Mouse (Mus musculus) liver, embryonic 12.5 days (tissue): ENCODE results near the gene Cst13. TPM values are rescaled to one million over a fixed set of nuclear protein-coding genes. Genes with fewer than 3 reads are reported as not detected.
"Not testable (repeated sequence)": the region's sequence is repeated elsewhere in the genome, so short reads cannot be mapped to it uniquely, and the experiment has no call there.

Experiments
- ATAC-seq: fragments of 200-750 bp; cut with Nextera tagmentation; 2 replicates; pipeline ENCODE4 v1.8.0; 2017; ENCODE audit warnings: moderate number of reproducible peaks, mild to moderate bottlenecking, moderate library complexity
- H3K27ac ChIP-seq: fragments of 300-500 bp; sonication (generic); 2 replicates; pipeline ENCODE4 v1.5.1; 2016; ENCODE audit warnings: mild to moderate bottlenecking
- H3K27me3 ChIP-seq: fragments of 300-500 bp; sonication (generic); replicated peaks from 2 replicates; pipeline ENCODE4 v1.6.1; 2016; ENCODE audit warnings: mild to moderate bottlenecking, moderate library complexity
- H3K36me3 ChIP-seq: fragments of 300-500 bp; sonication (generic); 2 replicates; pipeline ENCODE4 v1.6.1; 2016; ENCODE audit warnings: mild to moderate bottlenecking, moderate library complexity
- H3K4me1 ChIP-seq: fragments of 300-500 bp; sonication (generic); 2 replicates; pipeline ENCODE4 v1.6.1; 2016
- H3K4me2 ChIP-seq: fragments of 300-500 bp; sonication (generic); 2 replicates; pipeline ENCODE4 v1.6.1; 2016; ENCODE audit warnings: mild to moderate bottlenecking, moderate library complexity
- H3K4me3 ChIP-seq: fragments of 300-500 bp; sonication (generic); 2 replicates; pipeline ENCODE4 v1.5.1; 2016; ENCODE audit warnings: mild to moderate bottlenecking, moderate library complexity
- H3K9ac ChIP-seq: fragments of 300-500 bp; sonication (generic); 2 replicates; pipeline ENCODE4 v1.6.1; 2016; ENCODE audit warnings: mild to moderate bottlenecking, moderate library complexity
- H3K9me3 ChIP-seq: fragments of 300-500 bp; sonication (generic); replicated peaks from 2 replicates; pipeline ENCODE4 v1.6.1; 2016; ENCODE audit warnings: mild to moderate bottlenecking, moderate library complexity
- WGBS: fragments of 180-500 bp; shearing (Covaris S2); methylation state at CpG from one replicate; pipeline ENCODE4 v1.1.7; 2016; ENCODE audit not compliant: insufficient replicate concordance; 5-methylcytosine and 5-hydroxymethylcytosine counted together
- polyA plus RNA-seq: library from polyadenylated mRNA; unstranded; fragments of >200 nt; fragmentation: Nextera tagmentation; extraction: Ambion mirVana; gene quantifications from 2 replicates; pipeline ENCODE4 v1.2.1, GENCODE M21; 2016

Cst13 gene
- polyA plus RNA-seq = not detected in 2 replicates

- Histone ChIP-seq H3K4me2 (no peak within 1 kb of the TSS), H3K9me3 (no peaks in the 10 kb centered on the region), H3K4me3 (no peak within 1 kb of the TSS), H3K27me3 (no peaks in the 10 kb centered on the region), H3K36me3 (no peaks in the 10 kb centered on the region), H3K9ac (no peak within 1 kb of the TSS), H3K27ac (no peak within 1 kb of the TSS), H3K4me1 (no peaks in the 10 kb centered on the region)
- ATAC-seq = no peak
Observed at GRCm38 (mm10) chr2:148819909-148820308, at the start of gene Cst13. Cst13 (plus strand) TSS chr2:148820081.

- not testable (repeated sequence) for H3K4me1 ChIP-seq, H3K27me3 ChIP-seq, ATAC-seq, H3K27ac ChIP-seq, H3K9me3 ChIP-seq, H3K4me2 ChIP-seq, H3K9ac ChIP-seq, H3K4me3 ChIP-seq, H3K36me3 ChIP-seq
- WGBS = 58% methylated on average over 4 of the region's 4 CpGs
Observed at GRCm38 (mm10) chr2:148771397-148771796, 48.5 kb upstream of the Cst13 start, which contains the start of gene Cst11. Cst11 (minus strand) TSS chr2:148771497.

- H3K9me3 ChIP-seq = no peaks in the 10 kb centered on the region
- H3K4me3 ChIP-seq = no peak within 1 kb of the TSS
- no peak for ATAC-seq
- no peak within 1 kb of the TSS for H3K4me2 ChIP-seq
- WGBS = 5% methylated on average over 1 of the region's 1 CpGs
- H3K9ac ChIP-seq = no peak within 1 kb of the TSS
- H3K27me3 ChIP-seq = no peaks in the 10 kb centered on the region
- no peaks in the 10 kb centered on the region for H3K36me3 ChIP-seq
- H3K27ac ChIP-seq = no peak within 1 kb of the TSS
- no peaks in the 10 kb centered on the region for H3K4me1 ChIP-seq
Observed at GRCm38 (mm10) chr2:148781709-148782108, 38.2 kb upstream of the Cst13 start, which contains the start of gene 8030411F24Rik. 8030411F24Rik (plus strand) TSS chr2:148782009.

GRCm38 (mm10) chr2:148789142-148789541 lies 30.7 kb upstream of the Cst13 start, which contains the start of gene Cst12:
Cst12 (plus strand) TSS chr2:148789361.
- Histone ChIP-seq H3K27me3 (no peaks in the 10 kb centered on the region), H3K4me2 (no peak within 1 kb of the TSS), H3K4me3 (no peak within 1 kb of the TSS), H3K9ac (no peak within 1 kb of the TSS), H3K27ac (no peak within 1 kb of the TSS), H3K36me3 (no peaks in the 10 kb centered on the region), H3K4me1 (no peaks in the 10 kb centered on the region), H3K9me3 (no peaks in the 10 kb centered on the region)
- 86% methylated on average over 6 of the region's 6 CpGs for WGBS
- ATAC-seq = no peak

GRCm38 (mm10) chr2:148798485-148798884 lies 21.4 kb upstream of the Cst13 start, which contains the start of gene Cst8:
Cst8 (plus strand) TSS chr2:148798785.
- Histone ChIP-seq H3K4me3 (no peak within 1 kb of the TSS), H3K36me3 (no peaks in the 10 kb centered on the region), H3K9me3 (no peaks in the 10 kb centered on the region), H3K9ac (no peak within 1 kb of the TSS), H3K27me3 (no peaks in the 10 kb centered on the region), H3K4me1 (no peaks in the 10 kb centered on the region), H3K27ac (no peak within 1 kb of the TSS), H3K4me2 (no peak within 1 kb of the TSS)
- no peak for ATAC-seq
- 60% methylated on average over 1 of the region's 1 CpGs for WGBS

- no peaks in the 10 kb centered on the region for H3K27me3 ChIP-seq
- H3K4me1 ChIP-seq = no peaks in the 10 kb centered on the region
- no peak overlapping the region for H3K27ac ChIP-seq
- no peaks in the 10 kb centered on the region for H3K36me3 ChIP-seq
- 30% methylated on average over 3 of the region's 3 CpGs for WGBS
- no peak overlapping the region for H3K4me3 ChIP-seq
- H3K9ac ChIP-seq = no peak overlapping the region
- ATAC-seq = 0 out of 2 replicates have a peak, but pooled peaks have one; percentile 13
- H3K9me3 ChIP-seq = no peaks in the 10 kb centered on the region
- H3K4me2 ChIP-seq = no peak overlapping the region
Observed at GRCm38 (mm10) chr2:148801491-148801921, 18.4 kb upstream of the Cst13 start.

- no peak for ATAC-seq
- no peaks in the 10 kb centered on the region for H3K9me3 ChIP-seq
- WGBS = 63% methylated on average over 6 of the region's 6 CpGs
- H3K4me1 ChIP-seq = no peaks in the 10 kb centered on the region
- H3K4me2 ChIP-seq = no peak overlapping the region
- no peak overlapping the region for H3K9ac ChIP-seq
- H3K36me3 ChIP-seq = no peaks in the 10 kb centered on the region
- H3K4me3 ChIP-seq = no peak overlapping the region
- H3K27ac ChIP-seq = no peak overlapping the region
- no peaks in the 10 kb centered on the region for H3K27me3 ChIP-seq
Observed at GRCm38 (mm10) chr2:148806696-148807095, 13.2 kb upstream of the Cst13 start.

- no peak overlapping the region for H3K4me3 ChIP-seq
- WGBS = 52% methylated on average over 1 of the region's 1 CpGs
- H3K9ac ChIP-seq = no peak overlapping the region
- ATAC-seq = no peak
- H3K9me3 ChIP-seq = no peaks in the 10 kb centered on the region
- H3K27me3 ChIP-seq = no peaks in the 10 kb centered on the region
- H3K4me1 ChIP-seq = no peaks in the 10 kb centered on the region
- no peaks in the 10 kb centered on the region for H3K36me3 ChIP-seq
- H3K4me2 ChIP-seq = no peak overlapping the region
- H3K27ac ChIP-seq = no peak overlapping the region
Observed at GRCm38 (mm10) chr2:148825986-148826385, 6.1 kb downstream of the Cst13 start.

GRCm38 (mm10) chr2:148834912-148835311 lies 15.0 kb downstream of the Cst13 start, which contains the start of gene Cst9:
Cst9 (plus strand) TSS chr2:148835147.
- WGBS = 49% methylated on average over 4 of the region's 4 CpGs
- ATAC-seq = no peak

GRCm38 (mm10) chr2:148838075-148838777 lies 18.3 kb downstream of the Cst13 start:
- Histone ChIP-seq H3K27ac (no peak overlapping the region), H3K9ac (no peak overlapping the region), H3K4me1 (no peaks in the 10 kb centered on the region), H3K4me3 (no peak overlapping the region), H3K27me3 (no peaks in the 10 kb centered on the region), H3K36me3 (no peaks in the 10 kb centered on the region), H3K9me3 (no peaks in the 10 kb centered on the region), H3K4me2 (no peak overlapping the region)
- no peak for ATAC-seq
- WGBS = 68% methylated on average over 5 of the region's 5 CpGs

More at GRCm38 (mm10) chr2:148834912-148835311, 15.0 kb downstream of the Cst13 start, which contains the start of gene Cst9:
- Histone ChIP-seq H3K4me1 (no peaks in the 10 kb centered on the region), H3K9me3 (no peaks in the 10 kb centered on the region), H3K36me3 (no peaks in the 10 kb centered on the region), H3K27me3 (no peaks in the 10 kb centered on the region), H3K4me3 (no peak within 1 kb of the TSS), H3K4me2 (no peak within 1 kb of the TSS), H3K27ac (no peak within 1 kb of the TSS), H3K9ac (no peak within 1 kb of the TSS)

- Histone ChIP-seq H3K9me3 (no peaks in the 10 kb centered on the region), H3K4me2 (no peak overlapping the region), H3K36me3 (no peaks in the 10 kb centered on the region), H3K9ac (no peak overlapping the region), H3K27ac (no peak overlapping the region), H3K4me3 (no peak overlapping the region), H3K4me1 (no peaks in the 10 kb centered on the region), H3K27me3 (no peaks in the 10 kb centered on the region)
- ATAC-seq = no peak
- 54% methylated on average over 2 of the region's 2 CpGs for WGBS
Observed at GRCm38 (mm10) chr2:148839224-148839623, 19.3 kb downstream of the Cst13 start.

- ATAC-seq = peak; percentile 70
- Histone ChIP-seq H3K4me3 (no peak overlapping the region), H3K9me3 (no peaks in the 10 kb centered on the region), H3K9ac (no peak overlapping the region), H3K27me3 (no peaks in the 10 kb centered on the region), H3K4me1 (no peaks in the 10 kb centered on the region), H3K4me2 (no peak overlapping the region), H3K36me3 (no peaks in the 10 kb centered on the region), H3K27ac (no peak overlapping the region)
- WGBS = 32% methylated on average over 8 of the region's 8 CpGs
Observed at GRCm38 (mm10) chr2:148851116-148851906, 31.4 kb downstream of the Cst13 start.
